Mouse (Mus musculus) liver, embryonic 14.5 days (tissue): Measurements from ENCODE around the gene Syce1. TPM values are rescaled to one million over a fixed set of nuclear protein-coding genes. Genes with fewer than 3 reads are reported as not detected.

ENCODE experiments used
- ATAC-seq: fragments of 200-750 bp; cut with Nextera tagmentation; 2 replicates; pipeline ENCODE4 v1.8.0; 2017; ENCODE audit warnings: moderate number of reproducible peaks, mild to moderate bottlenecking, moderate library complexity; ENCODE audit not compliant: insufficient read depth
- DNase-seq, 3 experiments: peaks; one replicate each; pipeline ENCODE4 v3.0.0-alpha.2; 2012 to 2013; ENCODE audit warnings: low read depth in 3 of 3, low spot score in 3 of 3
- H3K27ac ChIP-seq: fragments of 300-500 bp; sonication (generic); 2 replicates; pipeline ENCODE4 v1.5.1; 2014; ENCODE audit warnings: moderate library complexity, mild to moderate bottlenecking, control low read depth, inconsistent platforms
- H3K27me3 ChIP-seq: fragments of 300-500 bp; sonication (generic); 2 replicates; pipeline ENCODE4 v1.6.1; 2014; ENCODE audit warnings: mild to moderate bottlenecking, low read length, moderate library complexity; ENCODE audit not compliant: control insufficient read depth, insufficient read depth
- H3K36me3 ChIP-seq: fragments of 300-500 bp; sonication (generic); replicated peaks from 2 replicates; pipeline ENCODE4 v1.6.1; 2014; ENCODE audit warnings: low read depth; ENCODE audit not compliant: control insufficient read depth, insufficient read depth
- H3K4me1 ChIP-seq, 2 experiments: fragments of 200-500 bp in 1 of 2; fragments of 300-500 bp in 1 of 2; sonication (generic) in 1 of 2; replicated peaks; 2 replicates each; pipeline ENCODE4 v1.6.1; 2012 to 2014; ENCODE audit warnings: antibody characterized with exemption in 1 of 2, inconsistent platforms in 1 of 2, low read length in 1 of 2; ENCODE audit not compliant: control insufficient read depth in 2 of 2, insufficient read depth in 2 of 2
- H3K4me2 ChIP-seq: fragments of 300-500 bp; sonication (generic); 2 replicates; pipeline ENCODE4 v1.6.1; 2014; ENCODE audit warnings: low read depth, mild to moderate bottlenecking, control low read depth, moderate library complexity
- H3K4me3 ChIP-seq, 2 experiments: fragments of 200-500 bp in 1 of 2; fragments of 300-500 bp in 1 of 2; sonication (generic) in 1 of 2; 2 replicates each; pipeline ENCODE4 v1.5.1; 2012 to 2014; ENCODE audit warnings: low read depth in 2 of 2, low read length in 2 of 2, mild to moderate bottlenecking in 2 of 2, control low read depth in 1 of 2, inconsistent platforms in 1 of 2, moderate library complexity in 1 of 2; ENCODE audit not compliant: insufficient read depth in 1 of 2
- H3K9ac ChIP-seq: fragments of 300-500 bp; sonication (generic); replicated peaks from 2 replicates; pipeline ENCODE4 v1.6.1; 2014; ENCODE audit warnings: mild to moderate bottlenecking, control low read depth, moderate library complexity
- H3K9me3 ChIP-seq: fragments of 300-500 bp; sonication (generic); 2 replicates; pipeline ENCODE4 v1.6.1; 2016; ENCODE audit warnings: low read length, mixed read lengths; ENCODE audit not compliant: control insufficient read depth
- CTCF ChIP-seq: IDR thresholded peaks from 2 replicates; pipeline ENCODE4 v1.5.1; 2016; ENCODE audit warnings: antibody characterized with exemption, low read depth, control low read depth
- EP300 ChIP-seq: IDR thresholded peaks from 2 replicates; pipeline ENCODE4 v1.6.1; 2016; ENCODE audit warnings: antibody characterized with exemption, low read depth
- WGBS: fragments of 180-500 bp; shearing (Covaris S2); extraction: QIAGEN DNeasy Blood & Tissue Kit; methylation state at CpG from one replicate; pipeline ENCODE4 v1.1.7; 2014; ENCODE audit not compliant: insufficient replicate concordance; 5-methylcytosine and 5-hydroxymethylcytosine counted together
- polyA plus RNA-seq, 2 experiments: library from polyadenylated mRNA; depleted of rRNA in 1 of 2; stranded (reverse) in 1 of 2; unstranded in 1 of 2; fragments of >200 nt; fragmentation: Nextera tagmentation in 1 of 2; extraction: Ambion mirVana in 1 of 2; gene quantifications; 2 replicates each; pipeline versions ENCODE4 v1.2.1 to v1.2.3; 2012 to 2014

The Syce1 gene
- polyA plus RNA-seq, 2 experiments = 0.08 TPM; not detected in 1

- Histone ChIP-seq H3K4me3 (no peak overlapping the region), H3K9me3 (no peaks in the 10 kb centered on the region), H3K9ac (no peak overlapping the region), H3K27ac (no peak overlapping the region), H3K27me3 (no peaks in the 10 kb centered on the region), H3K4me1 (peaks cover 0 to 3% of the 10 kb centered on the region in 2 experiments; a peak in 2 of 4 replicates), H3K36me3 (no peaks in the 10 kb centered on the region), H3K4me2 (no peak overlapping the region)
- DNase-seq (no peak), ATAC-seq (no peak)
- no peak for TF ChIP-seq EP300
- TF ChIP-seq CTCF = no peak
Observed at GRCm38 (mm10) chr7:140760647-140761046, 27.0 kb downstream of the Syce1 start.

GRCm38 (mm10) chr7:140756151-140756854 lies 31.3 kb downstream of the Syce1 start:
- H3K4me1 ChIP-seq = peaks cover 0 to 3% of the 10 kb centered on the region in 2 experiments; a peak in 2 of 4 replicates
- WGBS = 28% methylated on average over 4 of the region's 4 CpGs
- H3K4me2 ChIP-seq = no peak overlapping the region
- TF ChIP-seq EP300 (no peak), CTCF (no peak)
- no peaks in the 10 kb centered on the region for H3K27me3 ChIP-seq
- ATAC-seq (no peak), DNase-seq (no peak)
- no peaks in the 10 kb centered on the region for H3K36me3 ChIP-seq
- H3K4me3 ChIP-seq = no peak overlapping the region
- H3K9ac ChIP-seq = no peak overlapping the region
- no peak overlapping the region for H3K27ac ChIP-seq
- H3K9me3 ChIP-seq = no peaks in the 10 kb centered on the region

GRCm38 (mm10) chr7:140754556-140754955 lies 33.1 kb downstream of the Syce1 start:
- TF ChIP-seq CTCF (no peak), EP300 (no peak)
- H3K4me2 ChIP-seq = no peak overlapping the region
- H3K9me3 ChIP-seq = no peaks in the 10 kb centered on the region
- no peak overlapping the region for H3K9ac ChIP-seq
- DNase-seq (no peak), ATAC-seq (no peak)
- no peak overlapping the region for H3K27ac ChIP-seq
- H3K4me1 ChIP-seq = peaks cover 0 to 3% of the 10 kb centered on the region in 2 experiments; a peak in 2 of 4 replicates
- no peaks in the 10 kb centered on the region for H3K36me3 ChIP-seq
- no peaks in the 10 kb centered on the region for H3K27me3 ChIP-seq
- H3K4me3 ChIP-seq = no peak overlapping the region

- no peak for DNase-seq
- no peak overlapping the region for H3K9ac ChIP-seq
- TF ChIP-seq CTCF = no peak
- no peak for TF ChIP-seq EP300
- no peak for ATAC-seq
- H3K4me3 ChIP-seq = no peak overlapping the region
- no peak overlapping the region for H3K4me2 ChIP-seq
- 53% methylated on average over 3 of the region's 3 CpGs for WGBS
- no peaks in the 10 kb centered on the region for H3K4me1 ChIP-seq
- H3K27me3 ChIP-seq = no peaks in the 10 kb centered on the region
- H3K9me3 ChIP-seq = no peaks in the 10 kb centered on the region
- H3K27ac ChIP-seq = no peak overlapping the region
- no peaks in the 10 kb centered on the region for H3K36me3 ChIP-seq
Observed at GRCm38 (mm10) chr7:140748827-140749160, 38.9 kb downstream of the Syce1 start.

- no peak for DNase-seq
- H3K9ac ChIP-seq = no peak overlapping the region
- WGBS = 53% methylated on average over 6 of the region's 6 CpGs
Observed at GRCm38 (mm10) chr7:140748116-140748826, 39.4 kb downstream of the Syce1 start.

More at GRCm38 (mm10) chr7:140748116-140748826, 39.4 kb downstream of the Syce1 start:
- ATAC-seq = no peak
- no peaks in the 10 kb centered on the region for H3K9me3 ChIP-seq
- no peak overlapping the region for H3K4me3 ChIP-seq
- H3K27ac ChIP-seq = no peak overlapping the region
- H3K36me3 ChIP-seq = no peaks in the 10 kb centered on the region
- no peaks in the 10 kb centered on the region for H3K4me1 ChIP-seq
- no peak overlapping the region for H3K4me2 ChIP-seq
- TF ChIP-seq EP300 = no peak
- TF ChIP-seq CTCF = no peak
- H3K27me3 ChIP-seq = no peaks in the 10 kb centered on the region
